Mouse (Mus musculus): Measurements from ENCODE around the gene Atf7.

Atf7 gene

GRCm38 (mm10) chr15:102520416-102520815, 104.8 kb downstream of the Atf7 start:
- in situ Hi-C loops (cut with MboI; ENCODE audit: unreplicated experiment in 2 of 2), result loop anchor here (5.0 to 10.0 kb wide), 3 partner anchors 58 to 154 kb away; partner anchors contain the start of gene Atp5g2 (in 1 of the 2)

- in situ Hi-C loops (cut with MboI; ENCODE audit: unreplicated experiment in 2 of 2), result loop anchor here (5.0 to 10.0 kb wide), 4 partner anchors 55 to 155 kb away; partner anchors contain the start of gene Atp5g2 (in 1 of the 2)
These were observed 105.8 kb downstream of the Atf7 start for GRCm38 (mm10) chr15:102519211-102520141.

- in situ Hi-C loops (cut with MboI; ENCODE audit: unreplicated experiment in 2 of 2), result loop anchor here in 1 of 2 experiments (10.0 kb wide), 1 partner anchor 54 kb away; no protein-coding TSS in a partner anchor
These were observed 106.4 kb downstream of the Atf7 start for GRCm38 (mm10) chr15:102518859-102519201.

- in situ Hi-C loops (cut with MboI; ENCODE audit: unreplicated experiment in 2 of 2), result loop anchor here in 1 of 2 experiments (10.0 kb wide), 1 partner anchor 53 kb away; no protein-coding TSS in a partner anchor
These were observed 107.0 kb downstream of the Atf7 start, which contains the start of gene Tarbp2 for GRCm38 (mm10) chr15:102517976-102518858. TSS of gene Tarbp2 (plus strand) at chr15:102518192.

- in situ Hi-C loops (cut with MboI; ENCODE audit: unreplicated experiment in 2 of 2), result loop anchor here in 1 of 2 experiments (10.0 kb wide), 1 partner anchor 53 kb away; no protein-coding TSS in a partner anchor
These were observed 107.7 kb downstream of the Atf7 start for GRCm38 (mm10) chr15:102517631-102517975.

- in situ Hi-C loops (cut with MboI; ENCODE audit: unreplicated experiment in 2 of 2), result loop anchor here in 1 of 2 experiments (10.0 kb wide), 1 partner anchor 52 kb away; no protein-coding TSS in a partner anchor
These were observed 108.4 kb downstream of the Atf7 start, which contains the start of gene Map3k12 for GRCm38 (mm10) chr15:102516728-102517404. TSS of gene Map3k12 (minus strand) at chr15:102517064.

- in situ Hi-C loops (cut with MboI; ENCODE audit: unreplicated experiment in 2 of 2), result loop anchor here in 1 of 2 experiments (10.0 kb wide), 1 partner anchor 51 kb away; no protein-coding TSS in a partner anchor
These were observed 109.0 kb downstream of the Atf7 start for GRCm38 (mm10) chr15:102516293-102516692.

- in situ Hi-C loops (cut with MboI; ENCODE audit: unreplicated experiment in 2 of 2), result loop anchor here in 1 of 2 experiments (10.0 kb wide), 1 partner anchor 51 kb away; no protein-coding TSS in a partner anchor
These were observed 109.5 kb downstream of the Atf7 start for GRCm38 (mm10) chr15:102515791-102516190.

GRCm38 (mm10) chr15:102515261-102515660, 110.0 kb downstream of the Atf7 start:
- in situ Hi-C loops (cut with MboI; ENCODE audit: unreplicated experiment in 2 of 2), result loop anchor here in 1 of 2 experiments (10.0 kb wide), 1 partner anchor 50 kb away; no protein-coding TSS in a partner anchor

- in situ Hi-C loops (cut with MboI; ENCODE audit: unreplicated experiment in 2 of 2), result loop anchor here in 1 of 2 experiments (10.0 kb wide), 1 partner anchor 48 kb away; no protein-coding TSS in a partner anchor
These were observed 112.3 kb downstream of the Atf7 start for GRCm38 (mm10) chr15:102513004-102513403.

GRCm38 (mm10) chr15:102512471-102512870, 112.8 kb downstream of the Atf7 start:
- in situ Hi-C loops (cut with MboI; ENCODE audit: unreplicated experiment in 2 of 2), result loop anchor here in 1 of 2 experiments (10.0 kb wide), 1 partner anchor 48 kb away; no protein-coding TSS in a partner anchor

- in situ Hi-C loops (cut with MboI; ENCODE audit: unreplicated experiment in 2 of 2), result loop anchor here in 1 of 2 experiments (10.0 kb wide), 1 partner anchor 47 kb away; no protein-coding TSS in a partner anchor
These were observed 113.3 kb downstream of the Atf7 start for GRCm38 (mm10) chr15:102512010-102512409.

- in situ Hi-C loops (cut with MboI; ENCODE audit: unreplicated experiment in 2 of 2), result loop anchor here in 1 of 2 experiments (10.0 kb wide), 1 partner anchor 47 kb away; no protein-coding TSS in a partner anchor
These were observed 113.9 kb downstream of the Atf7 start for GRCm38 (mm10) chr15:102511285-102511833.

GRCm38 (mm10) chr15:102510590-102511284, 114.5 kb downstream of the Atf7 start:
- in situ Hi-C loops (cut with MboI; ENCODE audit: unreplicated experiment in 2 of 2), result loop anchor here in 1 of 2 experiments (10.0 kb wide), 1 partner anchor 46 kb away; no protein-coding TSS in a partner anchor

GRCm38 (mm10) chr15:102510110-102510509, 115.2 kb downstream of the Atf7 start:
- in situ Hi-C loops (cut with MboI; ENCODE audit: unreplicated experiment in 2 of 2), result loop anchor here in 1 of 2 experiments (10.0 kb wide), 1 partner anchor 45 kb away; no protein-coding TSS in a partner anchor

- in situ Hi-C loops (cut with MboI; ENCODE audit: unreplicated experiment in 2 of 2), result no loop called here
These were observed 116.9 kb downstream of the Atf7 start for GRCm38 (mm10) chr15:102508336-102508735.

- in situ Hi-C loops (cut with MboI; ENCODE audit: unreplicated experiment in 2 of 2), result no loop called here
These were observed 117.7 kb downstream of the Atf7 start for GRCm38 (mm10) chr15:102507561-102507960.

GRCm38 (mm10) chr15:102506864-102507263, 118.4 kb downstream of the Atf7 start:
- in situ Hi-C loops (cut with MboI; ENCODE audit: unreplicated experiment in 2 of 2), result no loop called here
